Mouse (Mus musculus): ENCODE measurements around the gene Tcf23.

- TF ChIP-seq CTCF (IDR thresholded peaks at IDR 0.05; ENCODE audit: borderline replicate concordance, extremely low read depth, insufficient read depth, insufficient read length), result no peak
- TF ChIP-seq POLR2A (IDR thresholded peaks at IDR 0.05; ENCODE audit: borderline replicate concordance, extremely low read depth, insufficient read depth, insufficient read length, poor library complexity, severe bottlenecking), result no peak
These were observed 33.1 kb downstream of the Tcf23 start for GRCm38 (mm10) chr5:31001560-31001959.

Data from brain, embryonic 14.5 days (tissue).